Mouse (Mus musculus): Measurements from ENCODE around the gene Cog8.

The Cog8 gene

GRCm38 (mm10) chr8:107056076-107056972, at the start of gene Cog8, which contains the start of gene Nip7:
Cog8 (minus strand) TSS chr8:107056689.
Nip7 (plus strand) TSS chr8:107056877.
- DNase-seq (ENCODE audit: low read depth, low spot score): peak; percentile 98

- DNase-seq (ENCODE audit: low read depth, low spot score): peak; percentile 75
Measured at GRCm38 (mm10) chr8:107104547-107104946, 48.1 kb upstream of the Cog8 start.

- DNase-seq (ENCODE audit: low read depth, low spot score): no peak
Measured at GRCm38 (mm10) chr8:107100635-107101034, 44.1 kb upstream of the Cog8 start.

GRCm38 (mm10) chr8:107096366-107097036, 40.0 kb upstream of the Cog8 start, which contains the start of gene Terf2:
Terf2 (minus strand) TSS chr8:107096547.
- DNase-seq (ENCODE audit: low read depth, low spot score): peak; percentile 94

GRCm38 (mm10) chr8:107095717-107096365, 39.4 kb upstream of the Cog8 start:
- no peak for DNase-seq (ENCODE audit: low read depth, low spot score)

- DNase-seq (ENCODE audit: low read depth, low spot score): no peak
Measured at GRCm38 (mm10) chr8:107090531-107090930, 34.0 kb upstream of the Cog8 start.

- no peak for DNase-seq (ENCODE audit: low read depth, low spot score)
Measured at GRCm38 (mm10) chr8:107088526-107089063, 32.1 kb upstream of the Cog8 start.

- DNase-seq (ENCODE audit: low read depth, low spot score): no peak
Measured at GRCm38 (mm10) chr8:107086018-107086417, 29.5 kb upstream of the Cog8 start.

- DNase-seq (ENCODE audit: low read depth, low spot score): no peak
Measured at GRCm38 (mm10) chr8:107085358-107085757, 28.9 kb upstream of the Cog8 start.

- no peak for DNase-seq (ENCODE audit: low read depth, low spot score)
Measured at GRCm38 (mm10) chr8:107076239-107076888, 19.9 kb upstream of the Cog8 start.

GRCm38 (mm10) chr8:107074128-107074527, 17.6 kb upstream of the Cog8 start:
- DNase-seq (ENCODE audit: low read depth, low spot score): no peak

GRCm38 (mm10) chr8:107073706-107074105, 17.2 kb upstream of the Cog8 start:
- no peak for DNase-seq (ENCODE audit: low read depth, low spot score)

- DNase-seq (ENCODE audit: low read depth, low spot score): no peak
Measured at GRCm38 (mm10) chr8:107065511-107066496, 9.3 kb upstream of the Cog8 start, which contains the start of gene Tmed6. Tmed6 (minus strand) TSS chr8:107065644.

- DNase-seq (ENCODE audit: low read depth, low spot score): no peak
Measured at GRCm38 (mm10) chr8:107062613-107063012, 6.1 kb upstream of the Cog8 start.

- no peak for DNase-seq (ENCODE audit: low read depth, low spot score)
Measured at GRCm38 (mm10) chr8:107056973-107057369, 482 bp upstream of the Cog8 start.

GRCm38 (mm10) chr8:107052046-107052445, 4.4 kb downstream of the Cog8 start:
- no peak for DNase-seq (ENCODE audit: low read depth, low spot score)

- DNase-seq (ENCODE audit: low read depth, low spot score): no peak
Measured at GRCm38 (mm10) chr8:107049480-107049879, 7.0 kb downstream of the Cog8 start.

- peak; percentile 60 for DNase-seq (ENCODE audit: low read depth, low spot score)
Measured at GRCm38 (mm10) chr8:107048061-107048941, 8.2 kb downstream of the Cog8 start, which contains the start of gene Pdf. Pdf (minus strand) TSS chr8:107048614.

GRCm38 (mm10) chr8:107046976-107047375, 9.5 kb downstream of the Cog8 start:
- no peak for DNase-seq (ENCODE audit: low read depth, low spot score)
